ENCODE assay signal across 1 mouse cellular context in genomic region chr11:51643202-51643601, GRCm38 (mm10).
TF ChIP-seq lines count a peak whose summit lies in the region.

No protein-coding gene starts in this region.

TF ChIP-seq in CH12.LX, 34 proteins besides CTCF, POLR2A, EP300 and RAD21 (continued from another document):
- TF ChIP-seq E2F4 (IDR thresholded peaks at IDR 0.05; ENCODE audit: insufficient replicate concordance, low read depth, low read length) = no peak
- TF ChIP-seq KAT2A (IDR thresholded peaks at IDR 0.05; ENCODE audit: insufficient replicate concordance, low read length) = no peak
- TF ChIP-seq HCFC1 (IDR thresholded peaks at IDR 0.05; ENCODE audit: low read depth, low read length) = no peak
- TF ChIP-seq USF2 (conservative IDR thresholded peaks at IDR 0.05; ENCODE audit: low read depth, low read length) = no peak
- TF ChIP-seq GABPA (IDR thresholded peaks at IDR 0.05; ENCODE audit: insufficient replicate concordance, low read depth, low read length) = no peak
- TF ChIP-seq ZNF384 (IDR thresholded peaks at IDR 0.05; ENCODE audit: low read depth, low read length) = no peak
